Mouse (Mus musculus) heart, adult 8-10 months (tissue): ENCODE measurements around the gene Saa4. TPM values are rescaled to one million over a fixed set of nuclear protein-coding genes. Genes with fewer than 3 reads are reported as not detected.
"Not testable (repeated sequence)": the region's sequence is repeated elsewhere in the genome, so short reads cannot be mapped to it uniquely, and the experiment has no call there.

Source experiments
- DNase-seq: peaks from one replicate; pipeline ENCODE4 v3.0.0; 2022; ENCODE audit warnings: low spot score
- total RNA-seq, 4 experiments: library from RNA; stranded (reverse); gene quantifications; 2 replicates each; pipeline ENCODE4 v1.2.4; 2022

Gene Saa4
- not detected for total RNA-seq

GRCm38 (mm10) chr7:46732458-46732857 lies at the start of gene Saa4:
Gene Saa4, minus strand, starts transcription at chr7:46732603.
- DNase-seq: no peak

GRCm38 (mm10) chr7:46770706-46771105 lies 38.3 kb upstream of the Saa4 start:
- peak; percentile 32 for DNase-seq

- DNase-seq: no peak
These were observed 36.0 kb upstream of the Saa4 start for GRCm38 (mm10) chr7:46768451-46768850.

- no peak for DNase-seq
These were observed 35.0 kb upstream of the Saa4 start for GRCm38 (mm10) chr7:46767371-46767770.

- no peak for DNase-seq
These were observed 32.3 kb upstream of the Saa4 start for GRCm38 (mm10) chr7:46764672-46765071.

- no peak for DNase-seq
These were observed 30.2 kb upstream of the Saa4 start for GRCm38 (mm10) chr7:46762601-46763000.

GRCm38 (mm10) chr7:46761049-46761795 lies 28.8 kb upstream of the Saa4 start:
- no peak for DNase-seq

GRCm38 (mm10) chr7:46751490-46751889 lies 19.1 kb upstream of the Saa4 start, which contains the start of gene Saa2:
Gene Saa2, plus strand, starts transcription at chr7:46751790.
- DNase-seq: no peak

- peak; percentile 25 for DNase-seq
These were observed 16.1 kb upstream of the Saa4 start for GRCm38 (mm10) chr7:46748459-46748858.

- DNase-seq: peak; percentile 49
These were observed 14.0 kb upstream of the Saa4 start for GRCm38 (mm10) chr7:46746381-46746780.

GRCm38 (mm10) chr7:46745816-46746215 lies 13.4 kb upstream of the Saa4 start:
- no peak for DNase-seq

- not testable (repeated sequence) for DNase-seq
These were observed 10.5 kb upstream of the Saa4 start, which contains the start of gene Saa1 for GRCm38 (mm10) chr7:46742880-46743279. Gene Saa1, minus strand, starts transcription at chr7:46742980.

- not testable (repeated sequence) for DNase-seq
These were observed 7.6 kb upstream of the Saa4 start for GRCm38 (mm10) chr7:46740041-46740440.

GRCm38 (mm10) chr7:46738561-46739460 lies 6.4 kb upstream of the Saa4 start:
- DNase-seq: no peak

GRCm38 (mm10) chr7:46734983-46735382 lies 2.6 kb upstream of the Saa4 start:
- no peak for DNase-seq

GRCm38 (mm10) chr7:46727584-46727983 lies 4.8 kb downstream of the Saa4 start:
- DNase-seq: no peak

- no peak for DNase-seq
These were observed 8.0 kb downstream of the Saa4 start for GRCm38 (mm10) chr7:46724396-46724795.

GRCm38 (mm10) chr7:46723849-46724248 lies 8.6 kb downstream of the Saa4 start:
- no peak for DNase-seq

- DNase-seq: no peak
These were observed 9.0 kb downstream of the Saa4 start for GRCm38 (mm10) chr7:46723354-46723753.

- no peak for DNase-seq
These were observed 11.9 kb downstream of the Saa4 start for GRCm38 (mm10) chr7:46720460-46720859.

GRCm38 (mm10) chr7:46719526-46719925 lies 12.9 kb downstream of the Saa4 start:
- peak; percentile 42 for DNase-seq

GRCm38 (mm10) chr7:46718591-46719270 lies 13.7 kb downstream of the Saa4 start:
- DNase-seq: no peak
